Mouse (Mus musculus): Measurements from ENCODE around the gene Prl7a1. TPM values are rescaled to one million over a fixed set of nuclear protein-coding genes. Genes with fewer than 3 reads are reported as not detected.

Gene Prl7a1
- polyA plus RNA-seq (2012) = not detected in 2 replicates

DNA sequence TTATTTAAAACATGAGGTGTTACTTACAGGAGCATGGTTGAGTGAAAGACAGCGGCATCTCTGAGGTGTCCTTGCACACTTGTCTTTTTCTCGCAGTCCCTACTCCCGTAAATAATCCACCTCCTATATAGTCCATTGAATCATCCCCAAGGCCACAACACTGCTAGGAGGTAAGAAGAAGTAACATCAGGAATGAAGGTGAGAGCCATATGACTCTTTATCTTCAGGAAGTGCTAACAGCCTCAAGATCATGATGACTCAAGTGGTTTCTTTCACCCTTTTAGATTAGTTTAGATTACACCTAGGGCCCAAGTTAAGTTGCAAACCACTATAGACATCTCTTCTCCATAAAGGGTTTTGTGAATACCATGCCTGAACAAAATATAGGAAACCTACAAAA, at the start of gene Prl7a1:
TSS of gene Prl7a1 (minus strand) at position 101 of the 400 bp plus-strand sequence.

DNA sequence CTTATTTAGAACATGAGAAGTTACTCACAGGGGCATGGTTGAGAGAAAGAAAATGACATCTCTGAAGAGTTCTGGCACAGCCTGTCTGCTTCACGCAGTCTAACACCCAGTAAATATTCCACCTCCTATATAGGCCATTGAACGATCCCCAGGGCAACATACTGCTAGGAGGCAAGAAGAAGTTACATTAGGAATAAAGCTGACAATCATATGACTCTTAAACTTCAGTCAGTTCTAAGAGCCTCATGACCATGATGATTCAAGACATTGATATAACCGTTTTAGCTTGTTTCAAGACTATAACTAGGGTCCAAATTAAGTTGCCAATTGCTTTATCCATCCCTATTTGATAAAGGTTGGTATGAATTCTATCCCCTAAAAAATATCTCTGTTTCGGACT, 25.6 kb upstream of the Prl7a1 start, which contains the start of gene Prl7a2:
TSS of gene Prl7a2 (minus strand) at position 101 of the 400 bp plus-strand sequence.

GRCm38 (mm10) chr13:27610482-27610881, 31.8 kb downstream of the Prl7a1 start, which contains the start of gene Prl7b1:
Prl7b1 (minus strand) TSS chr13:27610582.

Other genes with a start within 250 kb of the Prl7a1 start
- not detected in 2 replicates for gene Prl8a6, start 203.8 kb downstream of the Prl7a1 start, polyA plus RNA-seq (2012)
- gene Prl8a8, start 129.3 kb downstream of the Prl7a1 start, polyA plus RNA-seq (2012) = not detected in 2 replicates
- not detected in 2 replicates for gene Prl8a9, start 77.9 kb downstream of the Prl7a1 start, polyA plus RNA-seq (2012)
- gene Prl8a1, start 60.3 kb downstream of the Prl7a1 start, polyA plus RNA-seq (2012) = not detected in 2 replicates
- gene Prl7b1, start 31.9 kb downstream of the Prl7a1 start, polyA plus RNA-seq (2012) = not detected in 2 replicates
- 0.06 TPM in 1 of 2 replicates, not detected in the other for gene Prl7a2, start 25.5 kb upstream of the Prl7a1 start, polyA plus RNA-seq (2012)
- not detected in 2 replicates for gene Prl7d1, start 74.2 kb upstream of the Prl7a1 start, polyA plus RNA-seq (2012)
- not detected in 2 replicates for gene Prl7c1, start 138.3 kb upstream of the Prl7a1 start, polyA plus RNA-seq (2012)
- not detected in 2 replicates for gene Prl2a1, start 159.2 kb upstream of the Prl7a1 start, polyA plus RNA-seq (2012)
- gene Prl2c1, start 206.8 kb upstream of the Prl7a1 start, polyA plus RNA-seq (2012) = not detected in 2 replicates

All from megakaryocyte-erythroid progenitor cell, adult 5 weeks (primary cell).